Mouse (Mus musculus) neural tube, embryonic 15.5 days (tissue): ENCODE data around the gene Spata32. TPM values are rescaled to one million over a fixed set of nuclear protein-coding genes. Genes with fewer than 3 reads are reported as not detected.

ENCODE experiments used
- ATAC-seq: fragments of 200-750 bp; cut with Nextera tagmentation; 2 replicates; pipeline ENCODE4 v1.8.0; 2017; ENCODE audit warnings: mild to moderate bottlenecking, moderate TSS enrichment, moderate library complexity; ENCODE audit not compliant: low FRiP score
- H3K27ac ChIP-seq: fragments of 300-500 bp; sonication (generic); replicated peaks from 2 replicates; pipeline ENCODE4 v1.5.1; 2015; ENCODE audit warnings: mild to moderate bottlenecking, inconsistent platforms
- H3K27me3 ChIP-seq: fragments of 300-500 bp; sonication (generic); replicated peaks from 2 replicates; pipeline ENCODE4 v1.6.1; 2015; ENCODE audit warnings: inconsistent platforms
- H3K36me3 ChIP-seq: fragments of 300-500 bp; sonication (generic); 2 replicates; pipeline ENCODE4 v1.6.1; 2015; ENCODE audit warnings: inconsistent platforms
- H3K4me1 ChIP-seq: fragments of 300-500 bp; sonication (generic); 2 replicates; pipeline ENCODE4 v1.6.1; 2015; ENCODE audit warnings: inconsistent platforms
- H3K4me2 ChIP-seq: fragments of 300-500 bp; sonication (generic); 2 replicates; pipeline ENCODE4 v1.6.1; 2015; ENCODE audit warnings: inconsistent platforms, mild to moderate bottlenecking, moderate library complexity
- H3K4me3 ChIP-seq: fragments of 300-500 bp; sonication (generic); replicated peaks from 2 replicates; pipeline ENCODE4 v1.5.1; 2015; ENCODE audit warnings: mild to moderate bottlenecking, inconsistent platforms
- H3K9ac ChIP-seq: fragments of 300-500 bp; sonication (generic); replicated peaks from 2 replicates; pipeline ENCODE4 v1.6.1; 2015; ENCODE audit warnings: mild to moderate bottlenecking, inconsistent platforms
- H3K9me3 ChIP-seq: fragments of 300-500 bp; sonication (generic); replicated peaks from 2 replicates; pipeline ENCODE4 v1.6.1; 2016; ENCODE audit warnings: inconsistent platforms
- WGBS: fragments of 180-500 bp; shearing (Covaris S2); methylation state at CpG from one replicate; pipeline ENCODE4 v1.1.7; 2015; ENCODE audit warnings: mixed read lengths; 5-methylcytosine and 5-hydroxymethylcytosine counted together
- polyA plus RNA-seq: library from polyadenylated mRNA; unstranded; fragments of >200 nt; fragmentation: Nextera tagmentation; extraction: Ambion mirVana; gene quantifications from 2 replicates; pipeline ENCODE4 v1.2.1, GENCODE M21; 2015

The Spata32 gene
- polyA plus RNA-seq: 1.00 and 1.3 TPM in 2 replicates

- no peaks in the 10 kb centered on the region for H3K9me3 ChIP-seq
- no peaks in the 10 kb centered on the region for H3K27me3 ChIP-seq
- peaks cover 23% of the 10 kb centered on the region for H3K36me3 ChIP-seq
- H3K4me1 ChIP-seq: peaks cover 12% of the 10 kb centered on the region
- WGBS: under 1% methylated on average over 44 of the region's 45 CpGs
- H3K9ac ChIP-seq: peak within 1 kb of the TSS; percentile 71
- peak; percentile 91 for ATAC-seq
- peak within 1 kb of the TSS; percentile 83 for H3K27ac ChIP-seq
- peak within 1 kb of the TSS; percentile 52 for H3K4me3 ChIP-seq
- peak within 1 kb of the TSS; percentile 97 for H3K4me2 ChIP-seq
These were observed at the start of gene Spata32 for GRCm38 (mm10) chr11:103217790-103218516. Spata32 (minus strand) TSS chr11:103218432.

GRCm38 (mm10) chr11:103267346-103268219 lies 49.4 kb upstream of the Spata32 start, which contains the start of gene Map3k14:
Map3k14 (minus strand) TSS chr11:103267472.
- H3K27ac ChIP-seq: peak within 1 kb of the TSS; percentile 89
- under 1% methylated on average over 54 of the region's 55 CpGs for WGBS
- no peaks in the 10 kb centered on the region for H3K36me3 ChIP-seq
- H3K9ac ChIP-seq: peak within 1 kb of the TSS; percentile 75
- H3K9me3 ChIP-seq: no peaks in the 10 kb centered on the region
- ATAC-seq: peak; percentile 98
- peak within 1 kb of the TSS; percentile 82 for H3K4me2 ChIP-seq
- peak within 1 kb of the TSS; percentile 67 for H3K4me3 ChIP-seq
- H3K4me1 ChIP-seq: peaks cover 51% of the 10 kb centered on the region
- H3K27me3 ChIP-seq: no peaks in the 10 kb centered on the region

- H3K27ac ChIP-seq: peak overlapping the region; percentile 89
- under 1% methylated on average over 41 of the region's 42 CpGs for WGBS
- peak overlapping the region; percentile 75 for H3K9ac ChIP-seq
- peak overlapping the region; percentile 67 for H3K4me3 ChIP-seq
- peaks cover 57% of the 10 kb centered on the region for H3K4me1 ChIP-seq
- no peaks in the 10 kb centered on the region for H3K9me3 ChIP-seq
- peak; percentile 75 for ATAC-seq
- peak overlapping the region; percentile 82 for H3K4me2 ChIP-seq
- no peaks in the 10 kb centered on the region for H3K36me3 ChIP-seq
- H3K27me3 ChIP-seq: no peaks in the 10 kb centered on the region
These were observed 48.6 kb upstream of the Spata32 start for GRCm38 (mm10) chr11:103266729-103267345.

GRCm38 (mm10) chr11:103265856-103266255 lies 47.6 kb upstream of the Spata32 start:
- no peak overlapping the region for H3K9ac ChIP-seq
- ATAC-seq: no peak
- H3K36me3 ChIP-seq: no peaks in the 10 kb centered on the region
- 80% methylated on average over 2 of the region's 2 CpGs for WGBS
- no peak overlapping the region for H3K27ac ChIP-seq
- peak overlapping the region; percentile 82 for H3K4me2 ChIP-seq
- peaks cover 57% of the 10 kb centered on the region for H3K4me1 ChIP-seq
- H3K9me3 ChIP-seq: no peaks in the 10 kb centered on the region
- H3K4me3 ChIP-seq: peak overlapping the region; percentile 67; the same call in 1 of the 2 replicates
- no peaks in the 10 kb centered on the region for H3K27me3 ChIP-seq

DNA sequence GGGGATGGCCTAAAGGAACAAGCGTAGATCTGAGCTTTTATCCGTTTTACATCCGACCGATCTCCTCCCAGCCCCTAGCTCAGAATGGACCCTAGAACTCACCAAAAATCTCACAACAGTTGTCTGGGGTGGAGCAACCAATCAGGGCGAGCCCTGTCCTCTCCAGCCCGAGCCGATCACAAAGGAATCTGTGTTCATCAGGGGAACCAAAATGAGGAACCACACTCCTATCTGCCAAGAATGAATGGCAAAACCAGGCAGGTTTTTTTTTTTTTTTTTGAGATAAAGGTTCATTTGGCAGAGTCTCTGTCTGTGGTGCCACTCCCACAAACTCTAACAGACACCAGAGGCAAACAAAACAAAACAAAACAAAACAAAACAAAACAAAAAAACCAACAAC lies 47.0 kb upstream of the Spata32 start:
- Histone ChIP-seq H3K4me2 (peak overlapping the region; percentile 82; the same call in 1 of the 2 replicates), H3K36me3 (no peaks in the 10 kb centered on the region), H3K9me3 (no peaks in the 10 kb centered on the region), H3K27ac (no peak overlapping the region), H3K4me3 (no peak overlapping the region), H3K4me1 (peaks cover 57% of the 10 kb centered on the region), H3K27me3 (no peaks in the 10 kb centered on the region), H3K9ac (no peak overlapping the region)
- WGBS: 60% methylated on average over 7 of the region's 7 CpGs
- no peak for ATAC-seq

DNA sequence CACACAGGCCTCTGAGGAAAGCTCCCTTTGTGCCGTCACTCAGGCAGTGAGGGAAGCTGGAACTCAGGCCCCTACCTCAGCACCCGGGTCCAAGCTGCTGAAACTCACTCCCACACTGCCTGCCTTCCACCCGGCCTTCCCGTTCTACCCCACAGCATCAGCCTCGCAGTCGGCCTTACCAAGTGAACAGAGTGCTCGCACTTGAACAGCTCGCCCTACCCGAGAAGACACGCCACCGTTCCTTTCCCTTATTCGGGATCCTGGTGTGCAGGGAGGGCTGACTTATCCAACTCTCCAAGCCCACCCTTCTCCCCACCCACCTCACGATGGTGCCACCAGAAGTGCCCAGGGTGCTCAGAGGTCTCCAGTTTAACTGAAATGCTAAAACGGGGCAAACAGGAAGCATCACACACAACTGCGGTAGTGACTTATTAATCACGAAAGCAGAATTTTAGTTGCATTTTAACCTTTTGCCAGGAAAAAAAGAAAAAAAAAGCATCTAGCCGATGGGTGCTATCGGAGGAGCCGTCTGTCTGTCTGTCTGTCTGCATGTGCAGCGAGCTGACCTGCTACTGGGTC lies 46.3 kb upstream of the Spata32 start:
- no peaks in the 10 kb centered on the region for H3K27me3 ChIP-seq
- 81% methylated on average over 20 of the region's 20 CpGs for WGBS
- H3K9me3 ChIP-seq: no peaks in the 10 kb centered on the region
- no peak overlapping the region; the same call in 1 of the 2 replicates for H3K4me2 ChIP-seq
- H3K4me1 ChIP-seq: peaks cover 57% of the 10 kb centered on the region
- H3K9ac ChIP-seq: no peak overlapping the region
- no peak overlapping the region for H3K4me3 ChIP-seq
- no peaks in the 10 kb centered on the region for H3K36me3 ChIP-seq
- no peak overlapping the region for H3K27ac ChIP-seq
- no peak for ATAC-seq

DNA sequence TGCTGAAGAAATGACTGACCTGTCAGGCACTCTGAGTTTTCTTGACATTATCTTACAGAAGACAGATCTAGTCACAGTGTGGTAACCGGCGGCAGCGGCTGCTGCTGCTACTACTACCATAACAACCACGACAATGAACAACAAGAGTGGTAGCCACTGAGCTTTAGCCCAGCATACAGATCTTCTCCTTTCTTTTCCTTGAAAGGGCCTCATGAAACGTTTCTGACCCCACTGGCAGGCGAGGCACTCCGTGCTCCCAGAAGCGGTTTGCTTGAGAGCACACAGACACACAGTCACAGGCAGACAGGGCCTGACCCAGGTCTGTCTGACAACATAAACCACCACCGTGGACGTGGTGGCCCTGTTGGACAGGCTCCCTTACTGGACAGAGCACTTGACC lies 45.3 kb upstream of the Spata32 start:
- H3K4me3 ChIP-seq: no peak overlapping the region
- peaks cover 56% of the 10 kb centered on the region for H3K4me1 ChIP-seq
- H3K36me3 ChIP-seq: no peaks in the 10 kb centered on the region
- H3K27ac ChIP-seq: no peak overlapping the region
- H3K4me2 ChIP-seq: peak overlapping the region; percentile 17; the same call in 1 of the 2 replicates
- H3K27me3 ChIP-seq: no peaks in the 10 kb centered on the region
- H3K9me3 ChIP-seq: no peaks in the 10 kb centered on the region
- H3K9ac ChIP-seq: no peak overlapping the region; the same call in 1 of the 2 replicates
- no peak for ATAC-seq
- 25% methylated on average over 10 of the region's 10 CpGs for WGBS

DNA sequence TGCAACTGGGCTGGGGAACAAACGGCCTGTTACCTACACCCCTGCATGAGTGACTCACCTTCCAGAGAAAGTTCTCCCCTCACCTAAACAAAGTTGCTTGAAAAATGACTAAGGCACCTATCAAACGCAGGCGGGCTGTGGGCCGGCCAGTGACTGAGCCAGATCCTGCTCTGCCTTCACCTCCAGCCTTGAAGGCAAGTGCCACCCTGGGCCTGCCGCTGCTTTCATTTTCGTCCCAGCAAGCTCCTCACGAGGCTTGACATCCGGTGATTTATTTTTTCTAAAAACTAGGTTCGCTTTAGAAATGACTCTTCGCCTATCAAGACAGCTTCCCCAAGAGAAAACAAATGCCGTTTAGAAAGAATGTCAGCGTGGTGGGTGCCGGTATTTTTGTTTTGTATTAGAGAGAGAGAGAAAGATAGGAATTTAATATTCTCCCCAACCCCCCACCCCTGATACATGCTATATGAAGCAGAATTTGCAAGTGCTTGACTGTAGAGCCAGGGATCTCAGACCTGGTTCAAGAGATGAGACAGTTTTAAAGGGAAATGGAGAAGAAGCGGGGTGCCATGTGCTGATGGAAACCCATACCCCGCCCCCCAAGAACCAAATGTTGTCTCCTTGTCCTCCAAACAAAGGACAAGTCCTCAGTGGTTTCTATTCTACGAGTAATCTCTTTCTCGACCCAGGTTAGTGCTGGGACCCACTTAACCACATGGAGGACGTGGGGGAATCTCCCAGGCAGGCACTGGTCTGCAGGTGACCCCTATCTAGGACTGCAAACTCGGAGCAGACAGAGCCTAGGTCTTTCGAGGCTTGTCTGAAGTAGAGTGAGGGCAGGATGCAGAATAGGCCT lies 44.4 kb upstream of the Spata32 start:
- H3K4me1 ChIP-seq: peaks cover 48% of the 10 kb centered on the region
- 0 out of 2 replicates have a peak overlapping the region, but pooled peaks have one; percentile 17 for H3K9ac ChIP-seq
- no peak overlapping the region for H3K4me3 ChIP-seq
- H3K36me3 ChIP-seq: no peaks in the 10 kb centered on the region
- H3K9me3 ChIP-seq: no peaks in the 10 kb centered on the region
- peak overlapping the region; percentile 20; the same call in 1 of the 2 replicates for H3K4me2 ChIP-seq
- 61% methylated on average over 20 of the region's 20 CpGs for WGBS
- no peak overlapping the region for H3K27ac ChIP-seq
- H3K27me3 ChIP-seq: no peaks in the 10 kb centered on the region
- no peak for ATAC-seq

DNA sequence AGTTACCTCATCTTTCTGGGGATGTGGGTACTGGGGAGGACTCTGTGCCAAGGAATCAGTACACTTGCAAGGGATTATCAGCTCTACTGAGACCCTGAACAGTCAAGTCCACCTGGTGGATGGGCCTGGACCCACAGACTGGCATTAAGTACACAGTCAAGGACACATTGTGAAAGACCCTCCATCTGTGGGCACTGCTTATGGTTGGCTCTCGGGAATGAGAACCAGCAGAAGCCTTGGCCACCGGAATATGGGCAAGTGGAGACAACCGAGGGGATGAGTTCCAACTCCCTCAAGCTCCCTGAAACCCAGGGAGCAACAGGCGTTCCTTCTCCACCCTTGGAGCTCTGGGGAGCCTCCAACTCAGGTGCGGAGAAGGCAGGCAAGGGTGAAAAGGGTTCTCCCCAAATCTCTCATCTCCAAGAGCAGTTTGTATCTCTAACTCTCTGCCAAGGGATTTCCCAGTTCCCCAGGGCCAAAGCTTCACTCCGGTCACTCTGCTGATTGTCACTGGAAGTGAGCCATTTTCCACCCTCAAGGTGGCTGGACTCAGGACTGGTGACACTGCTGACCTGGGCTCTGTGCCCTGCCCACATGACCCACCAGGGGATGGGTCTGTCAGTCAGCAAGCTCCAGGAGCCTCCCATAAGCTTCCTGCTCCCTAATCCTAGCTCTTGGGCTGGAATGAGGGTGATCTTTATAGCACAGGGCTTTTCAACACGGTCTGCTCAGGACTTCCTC lies 43.6 kb upstream of the Spata32 start:
- ATAC-seq: no peak
- H3K9ac ChIP-seq: no peak overlapping the region
- peaks cover 48% of the 10 kb centered on the region for H3K4me1 ChIP-seq
- H3K36me3 ChIP-seq: no peaks in the 10 kb centered on the region
- H3K27me3 ChIP-seq: no peaks in the 10 kb centered on the region
- H3K27ac ChIP-seq: no peak overlapping the region
- H3K9me3 ChIP-seq: no peaks in the 10 kb centered on the region
- no peak overlapping the region for H3K4me3 ChIP-seq
- H3K4me2 ChIP-seq: no peak overlapping the region
- WGBS: 87% methylated on average over 7 of the region's 7 CpGs
